Mouse (Mus musculus) cerebellum, adult 2 months (tissue): ENCODE data around the gene Cyp2a5.

ENCODE experiments used
- CTCF ChIP-seq: fragments of 200-500 bp; IDR thresholded peaks from 2 replicates; pipeline ENCODE4 v1.5.1; 2011; ENCODE audit warnings: low read depth, mild to moderate bottlenecking, control low read depth, low read length, moderate library complexity, borderline replicate concordance; ENCODE audit not compliant: insufficient read depth
- POLR2A ChIP-seq: fragments of 200-500 bp; IDR thresholded peaks from 2 replicates; pipeline ENCODE4 v1.6.1; 2011; ENCODE audit warnings: low read length, control low read depth, borderline replicate concordance; ENCODE audit not compliant: insufficient read depth

DNA sequence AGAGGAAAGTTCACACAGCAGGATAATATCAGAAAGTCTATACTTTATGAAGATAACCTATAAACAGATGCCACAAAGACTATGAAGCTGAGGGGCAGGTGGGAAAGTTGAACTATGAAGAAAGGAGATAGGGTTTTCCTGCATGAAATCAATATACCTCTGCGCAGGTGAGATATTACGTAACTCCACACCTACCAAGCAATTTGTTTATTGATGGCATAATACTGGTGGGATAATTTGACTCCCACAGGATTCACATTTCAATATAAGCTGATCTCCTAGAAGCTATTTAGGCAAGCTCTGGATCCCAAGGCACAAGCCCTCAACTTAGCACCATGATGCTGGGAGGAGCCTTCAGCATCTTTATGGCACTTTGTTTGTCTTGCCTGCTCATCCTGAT is 26.5 kb upstream of the Cyp2a5 start, which contains the start of gene Cyp2g1:
- no peak for TF ChIP-seq CTCF
- TF ChIP-seq POLR2A, result no peak
